Mouse (Mus musculus) stomach, postnatal 0 days (tissue): Measurements from ENCODE around the gene Prmt7.

ENCODE experiments used
- CTCF ChIP-seq: IDR thresholded peaks from 2 replicates; pipeline ENCODE4 v1.5.1; 2016; ENCODE audit warnings: antibody characterized with exemption, low read depth, mild to moderate bottlenecking, moderate library complexity
- EP300 ChIP-seq: optimal IDR thresholded peaks from 2 replicates; pipeline ENCODE3; 2016; ENCODE audit warnings: antibody characterized with exemption

DNA sequence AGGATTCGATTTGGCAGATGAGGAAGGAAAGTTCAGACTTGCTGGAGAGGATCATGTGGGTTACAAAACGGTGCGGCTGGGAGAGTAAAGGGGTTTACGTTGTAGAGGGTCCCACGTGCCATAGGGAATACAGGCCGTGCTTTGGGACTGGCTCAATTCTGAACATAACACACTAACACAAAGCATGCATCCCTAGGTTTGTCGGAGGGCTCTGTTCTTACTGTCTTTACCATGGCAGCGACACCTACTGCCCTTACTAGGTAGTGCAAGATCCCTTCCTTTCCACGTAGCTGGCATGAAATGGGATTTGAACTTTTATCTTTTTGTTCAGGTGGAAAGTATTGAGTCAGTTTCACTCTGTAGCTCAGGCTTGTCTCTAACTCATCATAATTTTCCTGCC is 15.9 kb downstream of the Prmt7 start:
- TF ChIP-seq CTCF (peak; percentile 87), EP300 (no peak)
